Mouse (Mus musculus): ENCODE results near the gene Tnfsf18. TPM values are rescaled to one million over a fixed set of nuclear protein-coding genes. Genes with fewer than 3 reads are reported as not detected.

The Tnfsf18 gene
- total RNA-seq, 1 experiment = 0.31 TPM

GRCm38 (mm10) chr1:161491766-161492165 is 2.7 kb upstream of the Tnfsf18 start:
- Histone ChIP-seq H3K27ac (ENCODE audit: insufficient read depth, low read depth, low read length, poor library complexity, severe bottlenecking) (no peak overlapping the region), H3K9me3 (ENCODE audit: control insufficient read depth, insufficient read depth, low read depth, low read length) (no peaks in the 10 kb centered on the region), H3K9ac (ENCODE audit: insufficient read depth, low read depth, low read length, poor library complexity, severe bottlenecking) (no peak overlapping the region), H3K4me1 (ENCODE audit: control insufficient read depth in 2 of 2, insufficient read depth in 2 of 2, low read length in 2 of 2, poor library complexity in 1 of 2) (no peaks in the 10 kb centered on the region), H3K36me3 (ENCODE audit: control insufficient read depth, insufficient read depth, low read length, poor library complexity, severe bottlenecking) (no peaks in the 10 kb centered on the region), H3K4me3 (ENCODE audit: insufficient read depth in 1 of 2, low read depth in 1 of 2, low read length in 2 of 2, poor library complexity in 1 of 2, severe bottlenecking in 1 of 2) (no peak overlapping the region)
- in situ Hi-C loops (cut with MboI; ENCODE audit: low sequenced_read_pairs in 2 of 2, unreplicated experiment in 2 of 2) = no loop called here
- no peak for DNase-seq (ENCODE audit: low read depth, low spot score)
- TF ChIP-seq ZC3H11A (IDR thresholded peaks at IDR 0.05; ENCODE audit: borderline replicate concordance, low read depth, low read length) = no peak

DNA sequence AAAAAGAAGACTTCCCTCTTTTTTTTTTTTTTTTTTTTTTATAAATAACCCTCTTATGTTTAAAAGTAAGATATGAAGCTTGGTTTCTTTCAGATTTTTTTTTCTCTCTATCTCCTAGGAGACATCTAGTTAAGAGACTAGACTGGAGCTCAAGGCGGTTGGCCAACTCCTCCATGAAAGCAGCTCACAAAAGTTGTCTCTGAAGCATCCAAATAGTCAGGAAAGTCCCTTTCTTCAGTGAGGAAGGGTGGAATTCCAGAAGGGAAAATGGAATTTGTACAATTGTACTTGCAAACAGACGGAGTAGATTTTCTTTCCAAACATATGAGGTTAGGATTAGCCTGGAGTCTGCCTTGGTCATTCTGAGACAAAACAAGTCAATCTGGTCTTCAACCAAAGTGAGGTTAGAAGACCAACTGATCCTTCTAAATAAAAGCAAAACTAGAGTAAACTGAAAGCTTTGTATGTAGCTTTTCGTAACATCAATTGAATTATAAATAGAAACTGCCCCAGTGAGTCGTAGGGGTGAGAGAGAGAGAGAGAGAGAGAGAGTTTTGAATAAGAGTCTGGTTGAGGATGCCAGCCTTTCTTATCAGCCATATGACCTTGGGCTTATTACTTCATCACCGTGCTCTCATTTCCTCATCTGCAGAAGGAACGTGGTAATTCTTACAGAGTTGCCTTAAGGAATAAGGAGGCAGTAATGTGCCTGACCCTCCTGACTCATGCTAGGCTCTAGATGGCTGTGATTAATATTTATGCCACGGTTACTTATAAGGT is 2.6 kb downstream of the Tnfsf18 start:
- TF ChIP-seq ZNF384 (IDR thresholded peaks at IDR 0.05; ENCODE audit: low read depth, low read length) = no peak
- TF ChIP-seq HCFC1 (IDR thresholded peaks at IDR 0.05; ENCODE audit: borderline replicate concordance, insufficient read depth, low read length) = no peak
- no peak for TF ChIP-seq CHD2 (IDR thresholded peaks at IDR 0.05; ENCODE audit: low read depth, low read length)
- no peak for TF ChIP-seq MAFK (IDR thresholded peaks at IDR 0.05; ENCODE audit: insufficient read depth, low read depth, low read length)
- TF ChIP-seq ZC3H11A (IDR thresholded peaks at IDR 0.05; ENCODE audit: borderline replicate concordance, low read depth, low read length) = no peak
- H3K9me3 ChIP-seq (ENCODE audit: control insufficient read depth, insufficient read depth, low read depth, low read length) = no peaks in the 10 kb centered on the region
- DNase-seq (ENCODE audit: low read depth, low spot score) = no peak
- no peak overlapping the region for H3K4me3 ChIP-seq (ENCODE audit: insufficient read depth in 1 of 2, low read depth in 1 of 2, low read length in 2 of 2, poor library complexity in 1 of 2, severe bottlenecking in 1 of 2)
- no peak overlapping the region for H3K9ac ChIP-seq (ENCODE audit: insufficient read depth, low read depth, low read length, poor library complexity, severe bottlenecking)
- H3K36me3 ChIP-seq (ENCODE audit: control insufficient read depth, insufficient read depth, low read length, poor library complexity, severe bottlenecking) = no peaks in the 10 kb centered on the region
- H3K4me1 ChIP-seq (ENCODE audit: control insufficient read depth in 2 of 2, insufficient read depth in 2 of 2, low read length in 2 of 2, poor library complexity in 1 of 2) = no peaks in the 10 kb centered on the region
- in situ Hi-C loops (cut with MboI; ENCODE audit: low sequenced_read_pairs in 2 of 2, unreplicated experiment in 2 of 2) = no loop called here
- H3K27ac ChIP-seq (ENCODE audit: insufficient read depth, low read depth, low read length, poor library complexity, severe bottlenecking) = no peak overlapping the region

DNA sequence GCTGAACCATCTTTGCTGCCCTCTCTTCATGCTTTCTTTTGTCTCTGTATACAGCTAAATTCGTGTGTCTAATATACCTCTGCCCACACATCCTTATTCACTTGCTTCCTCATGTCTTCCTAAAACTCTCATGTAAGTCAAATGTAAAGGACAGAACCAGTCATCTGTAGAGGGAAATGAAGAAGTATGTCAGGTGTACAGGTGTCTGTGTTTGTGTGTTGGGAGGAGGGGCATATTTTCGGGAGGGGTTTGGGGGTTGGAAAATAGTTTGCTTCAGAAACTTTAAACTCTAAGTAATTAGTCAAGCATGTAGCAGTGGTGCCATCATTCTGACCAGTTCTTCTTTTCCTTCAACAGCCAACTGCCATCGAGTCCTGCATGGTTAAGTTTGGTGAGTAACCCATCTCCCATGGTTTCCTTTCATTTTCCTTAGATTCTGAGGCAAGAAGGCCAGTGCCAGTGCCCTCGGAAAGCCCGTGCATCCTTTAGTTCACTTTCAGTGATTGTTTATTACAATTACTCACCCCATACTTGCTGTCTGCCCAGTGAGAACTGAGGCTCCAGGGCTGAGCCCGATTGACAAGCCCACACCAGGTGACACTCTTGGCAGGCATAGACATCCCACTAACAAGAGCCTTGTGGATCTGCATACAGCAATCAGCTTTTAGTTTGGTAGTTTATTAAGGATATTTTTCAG is 5.8 kb downstream of the Tnfsf18 start:
- H3K4me3 ChIP-seq (ENCODE audit: insufficient read depth in 1 of 2, low read depth in 1 of 2, low read length in 2 of 2, poor library complexity in 1 of 2, severe bottlenecking in 1 of 2) = no peak overlapping the region

GRCm38 (mm10) chr1:161500811-161501146 is 6.3 kb downstream of the Tnfsf18 start:
- no peak overlapping the region for H3K9ac ChIP-seq (ENCODE audit: insufficient read depth, low read depth, low read length, poor library complexity, severe bottlenecking)
- no peak for DNase-seq (ENCODE audit: low read depth, low spot score)
- H3K36me3 ChIP-seq (ENCODE audit: control insufficient read depth, insufficient read depth, low read length, poor library complexity, severe bottlenecking) = no peaks in the 10 kb centered on the region
- in situ Hi-C loops (cut with MboI; ENCODE audit: low sequenced_read_pairs in 2 of 2, unreplicated experiment in 2 of 2) = no loop called here
- no peak overlapping the region for H3K27ac ChIP-seq (ENCODE audit: insufficient read depth, low read depth, low read length, poor library complexity, severe bottlenecking)
- TF ChIP-seq ZNF384 (IDR thresholded peaks at IDR 0.05; ENCODE audit: low read depth, low read length) = no peak
- no peak for TF ChIP-seq ZC3H11A (IDR thresholded peaks at IDR 0.05; ENCODE audit: borderline replicate concordance, low read depth, low read length)
- TF ChIP-seq CHD2 (IDR thresholded peaks at IDR 0.05; ENCODE audit: low read depth, low read length) = no peak
- TF ChIP-seq MAFK (IDR thresholded peaks at IDR 0.05; ENCODE audit: insufficient read depth, low read depth, low read length) = no peak
- no peak for TF ChIP-seq HCFC1 (IDR thresholded peaks at IDR 0.05; ENCODE audit: borderline replicate concordance, insufficient read depth, low read length)
- H3K4me1 ChIP-seq (ENCODE audit: control insufficient read depth in 2 of 2, insufficient read depth in 2 of 2, low read length in 2 of 2, poor library complexity in 1 of 2) = no peaks in the 10 kb centered on the region
- no peak overlapping the region for H3K4me3 ChIP-seq (ENCODE audit: insufficient read depth in 1 of 2, low read depth in 1 of 2, low read length in 2 of 2, poor library complexity in 1 of 2, severe bottlenecking in 1 of 2)
- H3K9me3 ChIP-seq (ENCODE audit: control insufficient read depth, insufficient read depth, low read depth, low read length) = no peaks in the 10 kb centered on the region

More for the DNA sequence above, 5.8 kb downstream of the Tnfsf18 start:
- Histone ChIP-seq H3K9me3 (ENCODE audit: control insufficient read depth, insufficient read depth, low read depth, low read length) (no peaks in the 10 kb centered on the region), H3K36me3 (ENCODE audit: control insufficient read depth, insufficient read depth, low read length, poor library complexity, severe bottlenecking) (no peaks in the 10 kb centered on the region), H3K9ac (ENCODE audit: insufficient read depth, low read depth, low read length, poor library complexity, severe bottlenecking) (no peak overlapping the region), H3K4me1 (ENCODE audit: control insufficient read depth in 2 of 2, insufficient read depth in 2 of 2, low read length in 2 of 2, poor library complexity in 1 of 2) (no peaks in the 10 kb centered on the region), H3K27ac (ENCODE audit: insufficient read depth, low read depth, low read length, poor library complexity, severe bottlenecking) (no peak overlapping the region)
- in situ Hi-C loops (cut with MboI; ENCODE audit: low sequenced_read_pairs in 2 of 2, unreplicated experiment in 2 of 2) = no loop called here
- no peak for DNase-seq (ENCODE audit: low read depth, low spot score)
- TF ChIP-seq ZC3H11A (IDR thresholded peaks at IDR 0.05; ENCODE audit: borderline replicate concordance, low read depth, low read length) (no peak), ZNF384 (IDR thresholded peaks at IDR 0.05; ENCODE audit: low read depth, low read length) (no peak), MAFK (IDR thresholded peaks at IDR 0.05; ENCODE audit: insufficient read depth, low read depth, low read length) (no peak), HCFC1 (IDR thresholded peaks at IDR 0.05; ENCODE audit: borderline replicate concordance, insufficient read depth, low read length) (no peak), CHD2 (IDR thresholded peaks at IDR 0.05; ENCODE audit: low read depth, low read length) (no peak)

Data from ES-E14 (cell line).